Mouse (Mus musculus) MEL (cell line): ENCODE data around the gene Mtor. TPM values are rescaled to one million over a fixed set of nuclear protein-coding genes. Genes with fewer than 3 reads are reported as not detected.

Source experiments
- DNase-seq: peaks from one replicate; pipeline ENCODE4 v3.0.0; 2011; ENCODE audit warnings: low read depth, low spot score
- H3K27ac ChIP-seq: 2 replicates; pipeline ENCODE4 v1.5.1; 2012; ENCODE audit warnings: low read depth, mild to moderate bottlenecking, control low read depth, low read length, moderate library complexity; ENCODE audit not compliant: control insufficient read depth
- H3K27me3 ChIP-seq, 2 experiments: fragments of 150-350 bp in 1 of 2; sonication (generic) in 1 of 2; 2 replicates each; pipeline ENCODE4 v1.6.1; 2012; ENCODE audit warnings: low read length in 2 of 2, mild to moderate bottlenecking in 2 of 2, improper control_type of control experiment in 1 of 2, moderate library complexity in 1 of 2; ENCODE audit not compliant: insufficient read depth in 2 of 2, control insufficient read depth in 1 of 2
- H3K36me3 ChIP-seq, 2 experiments: 2 replicates each; pipeline ENCODE4 v1.6.1; 2012 to 2014; ENCODE audit warnings: low read length in 2 of 2, improper control_type of control experiment in 1 of 2, inconsistent platforms in 1 of 2, mild to moderate bottlenecking in 1 of 2; ENCODE audit not compliant: insufficient read depth in 2 of 2, control insufficient read depth in 1 of 2
- H3K4me1 ChIP-seq, 2 experiments: fragments of 150-350 bp in 1 of 2; sonication (generic) in 1 of 2; 2 replicates each; pipeline ENCODE4 v1.6.1; 2012; ENCODE audit warnings: low read length in 2 of 2, improper control_type of control experiment in 1 of 2, mild to moderate bottlenecking in 1 of 2; ENCODE audit not compliant: insufficient read depth in 2 of 2, control insufficient read depth in 1 of 2
- H3K4me3 ChIP-seq, 2 experiments: fragments of 150-350 bp in 1 of 2; sonication (generic) in 1 of 2; 2 replicates each; pipeline ENCODE4 v1.5.1; 2012; ENCODE audit warnings: low read depth in 2 of 2, low read length in 2 of 2, mild to moderate bottlenecking in 2 of 2, moderate library complexity in 2 of 2, control low read depth in 1 of 2, improper control_type of control experiment in 1 of 2; ENCODE audit not compliant: control insufficient read depth in 1 of 2, insufficient read depth in 1 of 2
- H3K79me2 ChIP-seq: 2 replicates; pipeline ENCODE4 v1.6.1; 2012; ENCODE audit warnings: mild to moderate bottlenecking, low read length, moderate library complexity; ENCODE audit not compliant: control insufficient read depth, poor library complexity, insufficient read depth
- H3K9ac ChIP-seq: 2 replicates; pipeline ENCODE4 v1.6.1; 2012; ENCODE audit warnings: low read depth, mild to moderate bottlenecking, control low read depth, low read length, moderate library complexity; ENCODE audit not compliant: control insufficient read depth, poor library complexity, severe bottlenecking
- H3K9me3 ChIP-seq: fragments of 150-350 bp; sonication (generic); replicated peaks from 2 replicates; pipeline ENCODE4 v1.6.1; 2012; ENCODE audit warnings: mild to moderate bottlenecking, low read length, improper control_type of control experiment, moderate library complexity; ENCODE audit not compliant: insufficient read depth
- BHLHE40 ChIP-seq: IDR thresholded peaks from 2 replicates; pipeline ENCODE4 v1.6.1; 2012; ENCODE audit warnings: low read depth, mild to moderate bottlenecking, inconsistent platforms, low read length, improper control_type of control experiment, borderline replicate concordance
- CHD1 ChIP-seq: IDR thresholded peaks from 2 replicates; pipeline ENCODE4 v1.6.1; 2012; ENCODE audit warnings: low read depth, mild to moderate bottlenecking, inconsistent platforms, low read length, improper control_type of control experiment
- CHD2 ChIP-seq: IDR thresholded peaks from 2 replicates; pipeline ENCODE4 v1.6.1; 2011; ENCODE audit warnings: low read length, improper control_type of control experiment
- CTCF ChIP-seq, 3 experiments: IDR thresholded peaks in 2 of 3; conservative IDR thresholded peaks in 1 of 3; 2 replicates each; pipeline ENCODE4 v1.5.1; 2011 to 2012; ENCODE audit warnings: low read length in 3 of 3, low read depth in 2 of 3, mild to moderate bottlenecking in 2 of 3, improper control_type of control experiment in 1 of 3, inconsistent platforms in 1 of 3, mixed read lengths in 1 of 3, moderate library complexity in 1 of 3; ENCODE audit not compliant: control insufficient read depth in 1 of 3, insufficient read depth in 1 of 3, poor library complexity in 1 of 3, severe bottlenecking in 1 of 3
- E2F4 ChIP-seq: IDR thresholded peaks from 2 replicates; pipeline ENCODE4 v1.6.1; 2011; ENCODE audit warnings: low read depth, low read length, improper control_type of control experiment, borderline replicate concordance
- EP300 ChIP-seq, 2 experiments: IDR thresholded peaks; 2 replicates each; pipeline ENCODE4 v1.6.1; 2011; ENCODE audit warnings: improper control_type of control experiment in 2 of 2, low read length in 2 of 2, low read depth in 1 of 2, mild to moderate bottlenecking in 1 of 2
- GABPA ChIP-seq: IDR thresholded peaks from 2 replicates; pipeline ENCODE4 v1.6.1; 2012; ENCODE audit warnings: low read depth, mild to moderate bottlenecking, inconsistent platforms, low read length, improper control_type of control experiment, moderate library complexity
- GATA1 ChIP-seq: IDR thresholded peaks from 2 replicates; pipeline ENCODE4 v1.6.1; 2011; ENCODE audit warnings: low read depth, low read length, improper control_type of control experiment
- MAFK ChIP-seq: IDR thresholded peaks from 2 replicates; pipeline ENCODE4 v1.6.1; 2011; ENCODE audit warnings: low read depth, mild to moderate bottlenecking, low read length, improper control_type of control experiment, borderline replicate concordance
- MAX ChIP-seq: IDR thresholded peaks from 2 replicates; pipeline ENCODE4 v1.6.1; 2011; ENCODE audit warnings: low read length, improper control_type of control experiment
- MAZ ChIP-seq: IDR thresholded peaks from 2 replicates; pipeline ENCODE4 v1.6.1; 2012; ENCODE audit warnings: low read depth, mild to moderate bottlenecking, inconsistent platforms, low read length, improper control_type of control experiment
- MXI1 ChIP-seq: IDR thresholded peaks from 2 replicates; pipeline ENCODE4 v1.6.1; 2011; ENCODE audit warnings: mild to moderate bottlenecking, low read depth, low read length, improper control_type of control experiment
- MYB ChIP-seq: IDR thresholded peaks from 2 replicates; pipeline ENCODE4 v1.6.1; 2011; ENCODE audit warnings: mild to moderate bottlenecking, low read depth, low read length, improper control_type of control experiment
- NELFE ChIP-seq: IDR thresholded peaks from 2 replicates; pipeline ENCODE4 v1.6.1; 2011; ENCODE audit warnings: low read depth, low read length, improper control_type of control experiment
- POLR2AphosphoS2 ChIP-seq: IDR thresholded peaks from 2 replicates; pipeline ENCODE4 v1.6.1; 2011; ENCODE audit warnings: low read length, improper control_type of control experiment
- POLR2AphosphoS5 ChIP-seq: IDR thresholded peaks from 2 replicates; pipeline ENCODE4 v1.6.1; 2012; ENCODE audit warnings: low read depth, borderline replicate concordance, mild to moderate bottlenecking, inconsistent platforms, low read length, moderate library complexity, mixed read lengths
- RCOR1 ChIP-seq: IDR thresholded peaks from 2 replicates; pipeline ENCODE4 v1.6.1; 2012; ENCODE audit warnings: low read depth, mild to moderate bottlenecking, inconsistent platforms, low read length, improper control_type of control experiment
- SIN3A ChIP-seq: IDR thresholded peaks from 2 replicates; pipeline ENCODE4 v1.6.1; 2012; ENCODE audit warnings: low read length, improper control_type of control experiment, inconsistent platforms
- TBP ChIP-seq: IDR thresholded peaks from 2 replicates; pipeline ENCODE4 v1.8.0; 2011; ENCODE audit warnings: low read depth, low read length, improper control_type of control experiment
- TCF12 ChIP-seq: IDR thresholded peaks from 2 replicates; pipeline ENCODE4 v1.6.1; 2014; ENCODE audit warnings: low read depth, mild to moderate bottlenecking, inconsistent platforms, low read length, improper control_type of control experiment, moderate library complexity
- UBTF ChIP-seq: IDR thresholded peaks from 2 replicates; pipeline ENCODE4 v1.6.1; 2012; ENCODE audit warnings: low read depth, mild to moderate bottlenecking, inconsistent platforms, low read length, improper control_type of control experiment, moderate library complexity, borderline replicate concordance; ENCODE audit not compliant: insufficient read depth
- USF2 ChIP-seq, 2 experiments: IDR thresholded peaks; 2 replicates each; pipeline ENCODE4 v1.6.1; 2011 to 2012; ENCODE audit warnings: improper control_type of control experiment in 2 of 2, low read length in 2 of 2, borderline replicate concordance in 1 of 2, inconsistent platforms in 1 of 2, low read depth in 1 of 2, mild to moderate bottlenecking in 1 of 2; ENCODE audit not compliant: insufficient read depth in 1 of 2
- ZC3H11A ChIP-seq: IDR thresholded peaks from 2 replicates; pipeline ENCODE4 v1.6.1; 2012; ENCODE audit warnings: low read depth, mild to moderate bottlenecking, inconsistent platforms, low read length, improper control_type of control experiment
- ZKSCAN1 ChIP-seq: IDR thresholded peaks from 2 replicates; pipeline ENCODE4 v1.6.1; 2012; ENCODE audit warnings: low read depth, mild to moderate bottlenecking, inconsistent platforms, low read length, improper control_type of control experiment, moderate library complexity
- ZMIZ1 ChIP-seq: IDR thresholded peaks from 2 replicates; pipeline ENCODE4 v1.6.1; 2012; ENCODE audit warnings: low read depth, mild to moderate bottlenecking, inconsistent platforms, low read length, improper control_type of control experiment, moderate library complexity
- ZNF384 ChIP-seq: IDR thresholded peaks from 2 replicates; pipeline ENCODE4 v1.6.1; 2012; ENCODE audit warnings: low read depth, mild to moderate bottlenecking, inconsistent platforms, low read length, improper control_type of control experiment
- polyA plus RNA-seq, 2 experiments: library from polyadenylated mRNA; stranded (reverse) in 1 of 2; unstranded in 1 of 2; fragments of >175 nt in 1 of 2; fragments of >200 nt in 1 of 2; gene quantifications; 2 replicates each; pipeline versions ENCODE4 v1.2.1 to v1.2.4; 2012; ENCODE audit warnings: low replicate concordance in 2 of 2, low read depth in 1 of 2; ENCODE audit not compliant: insufficient read length in 2 of 2, insufficient read depth in 1 of 2, missing spikeins in 1 of 2
- total RNA-seq: library from RNA; depleted of rRNA; stranded (reverse); fragments of 300-350 nt; gene quantifications from 2 replicates; pipeline ENCODE4 v1.2.3, GENCODE M21; 2012

Gene Mtor
- total and polyA plus RNA-seq, 3 experiments, result 23.9 to 35.2 TPM; not detected in 1

- H3K79me2 ChIP-seq, result no peaks in the 10 kb centered on the region
- H3K27ac ChIP-seq, result no peak overlapping the region
- H3K4me1 ChIP-seq, result no peaks in the 10 kb centered on the region
- no peak overlapping the region for H3K9ac ChIP-seq
- H3K4me3 ChIP-seq, result no peak overlapping the region
- H3K36me3 ChIP-seq, result no peaks in the 10 kb centered on the region
- no peak for TF ChIP-seq NELFE
- TF ChIP-seq POLR2AphosphoS5, result no peak
- no peak for TF ChIP-seq MYB
- no peak for TF ChIP-seq GABPA
- no peak for TF ChIP-seq TCF12
- no peak for TF ChIP-seq USF2 (IDR thresholded peaks at IDR 0.05; ENCODE audit: borderline replicate concordance in 1 of 2, insufficient read depth in 1 of 2, low read depth in 1 of 2, low read length in 2 of 2)
- no peak for TF ChIP-seq E2F4
- no peak for TF ChIP-seq ZC3H11A
- TF ChIP-seq CTCF (IDR thresholded peaks at IDR 0.05 in 2 of 3, conservative IDR thresholded peaks at IDR 0.05 in 1 of 3; ENCODE audit: control insufficient read depth in 1 of 3, insufficient read depth in 1 of 3, low read depth in 2 of 3, low read length in 3 of 3, poor library complexity in 1 of 3, severe bottlenecking in 1 of 3), result no peak
- no peak for TF ChIP-seq ZKSCAN1
- TF ChIP-seq ZNF384, result no peak
- no peak for TF ChIP-seq POLR2AphosphoS2
- no peak for TF ChIP-seq MAX
- no peak for TF ChIP-seq ZMIZ1
- TF ChIP-seq RCOR1, result no peak
- no peak for TF ChIP-seq UBTF
- no peak for TF ChIP-seq SIN3A
- no peaks in the 10 kb centered on the region for H3K9me3 ChIP-seq
- peaks cover 0 to under 1% of the 10 kb centered on the region in 2 experiments; a peak in 1 of 4 replicates for H3K27me3 ChIP-seq
- no peak for DNase-seq
Measured at GRCm38 (mm10) chr4:148417074-148417526, 31.3 kb upstream of the Mtor start.

GRCm38 (mm10) chr4:148417559-148417958 lies 30.9 kb upstream of the Mtor start:
- H3K4me1 ChIP-seq, result no peaks in the 10 kb centered on the region
- no peak overlapping the region for H3K9ac ChIP-seq
- no peaks in the 10 kb centered on the region for H3K79me2 ChIP-seq
- no peak for TF ChIP-seq CHD2
- TF ChIP-seq NELFE, result no peak
- TF ChIP-seq MAFK, result no peak
- TF ChIP-seq GABPA, result no peak
- no peak for TF ChIP-seq ZNF384
- TF ChIP-seq EP300 (IDR thresholded peaks at IDR 0.05; ENCODE audit: low read depth in 1 of 2, low read length in 2 of 2), result no peak
- no peak for TF ChIP-seq RCOR1
- TF ChIP-seq BHLHE40, result no peak
- no peak for TF ChIP-seq ZMIZ1
- no peak for TF ChIP-seq MAZ
- no peak for TF ChIP-seq GATA1
- TF ChIP-seq TBP, result no peak
- no peak for TF ChIP-seq MXI1
- no peak for TF ChIP-seq CHD1
- TF ChIP-seq E2F4, result no peak
- no peak overlapping the region for H3K27ac ChIP-seq
- H3K9me3 ChIP-seq, result no peaks in the 10 kb centered on the region
- no peak overlapping the region for H3K4me3 ChIP-seq
- H3K27me3 ChIP-seq, result no peaks in the 10 kb centered on the region; a peak in 1 of 4 replicates
- H3K36me3 ChIP-seq, result no peaks in the 10 kb centered on the region
- DNase-seq, result no peak
